Mouse (Mus musculus): ENCODE results near the gene Ano6. TPM values are rescaled to one million over a fixed set of nuclear protein-coding genes. Genes with fewer than 3 reads are reported as not detected.

Gene Ano6
- total RNA-seq (2023) = 55.3 to 66.1 TPM (median 63.6 TPM) in 4 replicates

GRCm38 (mm10) chr15:95790529-95791071 lies at the start of gene Ano6:
TSS of gene Ano6 (plus strand) at chr15:95790843.

Other genes starting within 250 kb of the Ano6 start
- not detected in 4 replicates for gene Dbx2, start 134.9 kb upstream of the Ano6 start, total RNA-seq (2023)